Mouse (Mus musculus): Measurements from ENCODE around the gene Ddn. TPM values are rescaled to one million over a fixed set of nuclear protein-coding genes. Genes with fewer than 3 reads are reported as not detected.

Gene Ddn
- total RNA-seq (2017), result 0.12 and 0.25 TPM in 2 replicates

- ATAC-seq (ENCODE audit: extremely low read depth, insufficient number of reproducible peaks, low FRiP score, poor library complexity, severe bottlenecking), result no peak
Observed at GRCm38 (mm10) chr15:98809390-98809789, at the start of gene Ddn. Ddn (minus strand) TSS chr15:98809490.

GRCm38 (mm10) chr15:98854214-98854613, 44.9 kb upstream of the Ddn start:
- no peak for ATAC-seq (ENCODE audit: extremely low read depth, insufficient number of reproducible peaks, low FRiP score, poor library complexity, severe bottlenecking)

DNA sequence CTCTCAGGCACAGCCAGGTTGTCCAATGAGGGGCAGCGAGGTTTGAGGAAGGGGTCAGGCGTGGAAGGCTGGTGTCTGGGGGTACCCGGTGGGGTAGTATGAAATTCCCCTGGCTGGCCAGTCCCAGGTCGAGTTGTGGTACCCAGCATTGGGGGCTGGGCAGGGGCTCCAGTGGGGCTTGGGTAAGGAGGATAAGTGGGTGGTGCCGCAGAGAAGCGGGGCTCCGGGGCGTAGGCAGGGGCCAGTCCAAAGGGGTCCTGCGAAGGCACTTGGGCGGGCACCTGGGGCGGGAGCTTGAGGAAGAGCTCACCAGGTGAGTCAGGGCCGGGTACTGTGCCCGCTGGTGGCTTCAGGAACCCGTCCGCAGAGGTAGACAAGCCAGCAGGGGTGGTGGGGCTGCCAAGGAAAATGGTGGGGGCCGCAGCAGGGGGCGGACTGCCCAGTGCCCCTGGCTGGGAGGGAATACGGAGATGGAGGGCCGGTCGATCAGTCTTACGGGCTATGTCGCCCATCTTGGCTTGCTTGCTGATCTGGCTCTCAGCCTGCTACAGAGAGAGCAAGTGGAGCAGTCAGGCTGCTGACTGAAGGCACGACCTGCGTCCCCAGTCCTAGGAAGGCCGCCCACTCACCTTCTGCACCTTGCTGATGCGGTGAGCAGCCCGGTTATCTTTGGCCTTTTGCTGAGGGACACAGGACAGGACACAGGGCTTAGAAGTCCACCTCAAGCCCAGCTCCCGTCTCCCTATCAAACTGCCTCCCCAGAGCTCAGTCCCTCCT, 44.1 kb upstream of the Ddn start:
- ATAC-seq (ENCODE audit: extremely low read depth, insufficient number of reproducible peaks, low FRiP score, poor library complexity, severe bottlenecking), result no peak

GRCm38 (mm10) chr15:98852733-98853132, 43.4 kb upstream of the Ddn start:
- ATAC-seq (ENCODE audit: extremely low read depth, insufficient number of reproducible peaks, low FRiP score, poor library complexity, severe bottlenecking), result no peak

DNA sequence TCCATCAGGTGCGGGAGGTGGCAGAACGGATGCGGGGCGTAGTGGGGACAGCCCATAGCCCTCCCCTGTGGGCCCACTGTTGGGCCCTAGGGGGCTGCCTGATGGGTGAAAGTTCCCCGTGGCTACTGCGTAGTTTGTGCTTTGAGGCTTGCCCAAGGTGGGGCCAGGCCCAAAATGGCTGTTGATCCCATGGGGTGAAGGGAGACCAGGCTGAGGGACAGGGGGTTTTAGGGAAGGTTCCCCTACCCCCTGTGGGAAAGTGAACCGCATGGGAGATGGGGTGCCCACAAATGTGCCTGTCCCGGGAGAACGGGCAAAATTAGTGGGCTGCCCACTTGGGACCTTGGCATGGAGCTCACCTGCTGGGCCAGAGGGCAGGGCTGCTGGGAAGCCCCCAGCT, 42.8 kb upstream of the Ddn start:
- no peak for ATAC-seq (ENCODE audit: extremely low read depth, insufficient number of reproducible peaks, low FRiP score, poor library complexity, severe bottlenecking)

- ATAC-seq (ENCODE audit: extremely low read depth, insufficient number of reproducible peaks, low FRiP score, poor library complexity, severe bottlenecking), result no peak
Observed at GRCm38 (mm10) chr15:98851229-98851818, 42.0 kb upstream of the Ddn start.

DNA sequence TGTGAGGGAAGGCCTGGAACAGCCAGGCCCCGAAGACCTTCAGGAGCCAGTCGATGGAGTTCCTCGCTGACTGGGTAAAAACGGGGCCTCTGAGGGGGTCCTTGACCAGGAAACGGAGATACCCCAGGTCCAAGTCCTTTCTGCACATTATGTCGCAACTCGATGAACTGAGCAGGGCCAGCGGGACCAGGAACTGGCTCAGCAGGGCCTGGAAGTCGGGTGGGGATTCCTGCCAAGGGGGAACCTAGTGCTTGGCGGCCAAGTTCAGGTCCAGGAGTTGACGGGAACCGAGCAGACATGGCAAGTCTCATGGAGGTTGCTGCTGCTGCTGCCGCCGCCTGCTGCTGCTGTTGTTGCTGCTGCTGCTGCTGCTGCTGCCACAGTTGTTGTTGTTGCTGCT, 41.4 kb upstream of the Ddn start:
- ATAC-seq (ENCODE audit: extremely low read depth, insufficient number of reproducible peaks, low FRiP score, poor library complexity, severe bottlenecking), result no peak

- no peak for ATAC-seq (ENCODE audit: extremely low read depth, insufficient number of reproducible peaks, low FRiP score, poor library complexity, severe bottlenecking)
Observed at GRCm38 (mm10) chr15:98849956-98850600, 40.8 kb upstream of the Ddn start.

DNA sequence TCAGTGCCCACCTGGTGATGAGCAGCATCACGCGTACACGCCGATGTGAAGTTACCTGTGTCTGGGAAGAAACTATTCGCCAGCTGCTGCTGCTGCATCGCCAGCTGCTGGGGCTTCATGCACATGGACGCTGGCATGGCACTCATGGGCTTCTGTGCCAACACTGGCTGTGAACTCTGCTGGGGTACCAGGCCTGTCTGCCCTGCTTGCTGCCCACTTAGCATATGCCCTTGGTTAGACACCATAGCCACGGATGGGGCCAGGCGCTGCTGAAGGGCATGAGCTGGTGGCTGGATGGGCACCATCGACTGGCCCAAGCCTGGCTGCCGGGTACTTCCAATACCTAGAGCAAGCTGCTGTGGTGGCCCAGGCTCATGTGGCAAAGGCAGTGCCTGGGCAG, 39.9 kb upstream of the Ddn start:
- no peak for ATAC-seq (ENCODE audit: extremely low read depth, insufficient number of reproducible peaks, low FRiP score, poor library complexity, severe bottlenecking)

GRCm38 (mm10) chr15:98846140-98846539, 36.9 kb upstream of the Ddn start:
- ATAC-seq (ENCODE audit: extremely low read depth, insufficient number of reproducible peaks, low FRiP score, poor library complexity, severe bottlenecking), result no peak

GRCm38 (mm10) chr15:98845149-98845548, 35.9 kb upstream of the Ddn start:
- ATAC-seq (ENCODE audit: extremely low read depth, insufficient number of reproducible peaks, low FRiP score, poor library complexity, severe bottlenecking), result no peak

DNA sequence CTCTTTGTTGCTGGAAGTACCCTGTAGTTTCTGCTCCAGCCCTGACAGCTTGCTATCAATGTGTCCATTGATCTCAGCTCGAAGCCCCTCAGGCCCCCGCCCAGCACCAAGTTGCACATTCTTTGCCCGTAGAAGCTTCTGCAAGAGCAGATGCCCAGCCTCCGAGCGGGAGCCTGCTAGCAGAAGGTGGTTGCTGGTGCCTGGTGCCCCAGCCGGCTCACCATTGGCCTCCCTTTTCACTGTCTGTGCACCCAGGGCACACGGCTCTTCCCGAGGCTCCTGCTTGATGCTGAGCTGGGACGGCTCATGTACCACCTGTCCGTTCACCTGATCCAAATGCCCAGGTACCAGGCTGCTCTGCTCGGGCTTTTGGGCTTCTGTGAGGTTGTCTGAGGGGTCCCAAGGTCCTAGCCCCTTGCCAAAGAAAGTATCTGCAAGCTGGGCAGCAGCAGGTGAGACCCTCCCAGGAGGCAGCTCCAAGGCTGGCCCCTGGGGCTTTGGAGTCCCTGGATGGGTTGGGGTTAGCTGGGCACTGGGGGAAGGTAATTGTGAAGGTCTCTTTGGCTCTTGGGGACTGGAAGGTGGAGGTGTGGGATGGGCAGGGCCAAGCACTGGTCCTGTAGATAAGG, 34.4 kb upstream of the Ddn start:
- no peak for ATAC-seq (ENCODE audit: extremely low read depth, insufficient number of reproducible peaks, low FRiP score, poor library complexity, severe bottlenecking)

DNA sequence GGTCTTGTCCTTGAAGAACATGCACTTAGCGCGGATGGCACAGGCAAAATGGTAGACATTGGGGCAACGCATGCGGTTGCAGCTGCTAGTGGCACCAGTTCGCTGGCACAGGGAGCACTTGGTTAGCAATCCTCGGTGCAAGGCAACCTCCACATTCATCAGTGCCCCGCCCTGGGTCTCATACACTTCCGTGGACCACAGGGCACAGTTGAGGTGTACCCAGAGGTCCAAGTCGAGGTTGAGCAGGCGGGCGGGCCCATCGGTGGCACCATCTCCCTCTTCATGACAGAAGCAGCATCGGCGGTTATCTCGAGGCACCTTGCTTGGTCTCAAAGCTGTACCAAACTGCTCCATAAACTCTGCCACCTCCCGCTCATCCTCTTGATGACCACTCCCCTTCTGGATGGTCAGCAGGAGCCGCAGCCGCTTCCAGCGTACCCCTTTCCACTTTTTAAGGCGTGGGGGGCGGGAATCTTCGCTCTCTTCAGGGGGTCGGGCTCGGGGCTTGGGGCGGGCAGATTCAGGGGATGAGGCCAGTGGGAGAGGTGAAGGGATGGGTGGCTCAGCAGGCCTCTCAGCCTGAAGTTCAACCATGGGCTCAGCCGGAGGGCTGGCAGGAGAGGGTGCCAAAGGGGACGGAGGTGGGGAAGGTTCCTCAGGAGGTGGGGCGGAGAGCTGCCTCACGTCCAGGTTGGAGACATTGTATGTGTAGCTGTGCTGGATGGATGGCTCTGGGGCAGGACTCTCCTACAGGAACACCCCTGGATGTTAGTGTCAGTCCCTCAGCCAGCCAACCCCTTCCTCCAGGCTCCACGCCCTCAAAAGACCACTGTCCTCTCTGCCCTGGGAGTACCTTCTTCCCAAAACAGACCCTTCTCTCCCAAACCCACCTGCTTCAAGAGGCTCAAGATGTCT, 30.6 kb upstream of the Ddn start:
- ATAC-seq (ENCODE audit: extremely low read depth, insufficient number of reproducible peaks, low FRiP score, poor library complexity, severe bottlenecking), result no peak

- ATAC-seq (ENCODE audit: extremely low read depth, insufficient number of reproducible peaks, low FRiP score, poor library complexity, severe bottlenecking), result no peak
Observed at GRCm38 (mm10) chr15:98839161-98839560, 29.9 kb upstream of the Ddn start.

DNA sequence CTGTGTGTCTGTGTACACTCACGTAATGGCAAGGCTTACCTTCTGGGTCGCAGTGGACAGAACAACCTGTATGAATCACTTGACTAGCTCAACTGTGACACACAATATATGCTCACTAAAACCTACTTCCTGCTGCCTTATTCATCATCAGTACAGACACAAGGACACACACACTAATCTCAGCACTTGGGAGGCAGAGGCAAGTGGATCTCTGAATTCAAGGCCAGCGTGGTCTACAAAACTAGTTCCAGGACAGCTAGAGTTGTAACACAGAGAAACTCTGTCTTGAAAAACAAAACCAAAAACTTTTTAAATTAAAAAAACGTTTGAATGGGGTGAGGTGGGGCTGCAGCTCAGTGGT, 28.4 kb upstream of the Ddn start:
- ATAC-seq (ENCODE audit: extremely low read depth, insufficient number of reproducible peaks, low FRiP score, poor library complexity, severe bottlenecking), result no peak

- ATAC-seq (ENCODE audit: extremely low read depth, insufficient number of reproducible peaks, low FRiP score, poor library complexity, severe bottlenecking), result no peak
Observed at GRCm38 (mm10) chr15:98837006-98837742, 27.9 kb upstream of the Ddn start.

- no peak for ATAC-seq (ENCODE audit: extremely low read depth, insufficient number of reproducible peaks, low FRiP score, poor library complexity, severe bottlenecking)
Observed at GRCm38 (mm10) chr15:98835291-98835690, 26.0 kb upstream of the Ddn start.

DNA sequence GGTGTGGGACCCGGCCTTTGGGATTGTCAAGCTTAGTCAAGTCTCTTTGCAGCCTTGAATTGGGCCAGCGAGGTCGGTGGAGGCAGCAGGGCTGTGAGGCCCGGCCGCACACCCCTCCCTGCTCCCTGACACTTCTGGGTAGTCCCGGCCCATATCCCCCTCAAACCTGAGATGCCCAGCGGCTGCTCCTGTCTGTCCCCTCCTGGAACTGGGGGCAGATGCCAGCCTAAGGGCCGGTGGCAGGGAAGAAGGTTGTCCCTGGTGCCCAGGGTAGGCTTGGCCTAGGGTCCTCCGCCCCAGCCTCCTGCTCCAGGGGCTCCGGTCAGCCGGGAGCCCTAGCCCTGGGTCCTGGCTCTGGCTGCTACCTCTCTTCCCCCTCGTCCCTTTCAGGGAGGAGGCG, 24.8 kb upstream of the Ddn start:
- ATAC-seq (ENCODE audit: extremely low read depth, insufficient number of reproducible peaks, low FRiP score, poor library complexity, severe bottlenecking), result no peak

Measured in neutrophil, adult 5-6 weeks (primary cell).